Comparison of ENCODE assay signal across 8 mouse cellular contexts in genomic region chr8:86578076-86578475, GRCm38 (mm10). TPM values are rescaled to one million over a fixed set of nuclear protein-coding genes. Genes with fewer than 3 reads are reported as not detected.
DNase-seq lines count a peak whose midpoint lies in the region; ATAC-seq and TF ChIP-seq lines count a peak whose summit lies in the region.

No protein-coding gene starts in this region.

- H3K4me3 ChIP-seq in kidney, embryonic 14.5 days (ENCODE audit: low read length) = no peak overlapping the region
- H3K4me3 ChIP-seq in gastrocnemius, adult 2 months = peak overlapping the region; percentile 5; the same call in 1 of the 2 replicates

- no peak overlapping the region for H3K27ac ChIP-seq in kidney, embryonic 14.5 days (ENCODE audit: low read depth, low read length)
- 0 out of 2 replicates have a peak overlapping the region, but pooled peaks have one; percentile 16 for H3K27ac ChIP-seq in gastrocnemius, adult 2 months

- TF ChIP-seq CTCF in gastrocnemius, adult 2 months (IDR thresholded peaks at IDR 0.05) = no peak

- no peak for ATAC-seq in kidney, embryonic 14.5 days (ENCODE audit: low FRiP score, low TSS enrichment)
- peak; percentile 86 for ATAC-seq in cerebellum, adult (ENCODE audit: insufficient number of reproducible peaks, low FRiP score, low TSS enrichment)

- WGBS in kidney, embryonic 14.5 days = 48% methylated on average over 9 of the region's 9 CpGs

- no peak overlapping the region for H3K9ac ChIP-seq in kidney, embryonic 14.5 days (ENCODE audit: low read depth, low read length)

- H3K4me1 ChIP-seq in kidney, embryonic 14.5 days (ENCODE audit: control insufficient read depth, insufficient read depth, low read length) = no peaks in the 10 kb centered on the region

- no peaks in the 10 kb centered on the region for H3K9me3 ChIP-seq in kidney, embryonic 14.5 days (ENCODE audit: control insufficient read depth, low read length)

- intact Hi-C loops in gastrocnemius, adult 2 months (cut with DNase I) = no loop called here

- H3K27me3 ChIP-seq in kidney, embryonic 14.5 days (ENCODE audit: control insufficient read depth, insufficient read depth, low read length) = no peaks in the 10 kb centered on the region

- peak; percentile 43 for DNase-seq in kidney, adult 11 months
- no peak for DNase-seq in gastrocnemius, adult 2 months
- peak; percentile 55 to 70 for DNase-seq in kidney, postnatal 4 days
- peak; percentile 34 for DNase-seq in lung, postnatal 14 days
- DNase-seq in urinary bladder, postnatal 36 days (ENCODE audit: low spot score in 2 of 2) = no peak
- DNase-seq in urinary bladder, adult 2 months (ENCODE audit: low spot score) = no peak

- no peaks in the 10 kb centered on the region for H3K36me3 ChIP-seq in kidney, embryonic 14.5 days (ENCODE audit: control insufficient read depth, insufficient read depth, low read length)

- no peak overlapping the region for H3K4me2 ChIP-seq in kidney, embryonic 14.5 days (replicated peaks; ENCODE audit: low read depth, low read length)

RNA-seq across cellular contexts. Expression of gene Abcc12, which starts 2.4 kb away (rescaled TPM):
- polyA plus RNA-seq in kidney, embryonic 14.5 days (2014; fragmentation: Nextera tagmentation; extraction: Ambion mirVana) = 0.08 and 0.11 TPM in 2 replicates
- not detected for total RNA-seq in gastrocnemius, adult 2 months (2021)
- polyA plus RNA-seq in urinary bladder, adult 2 months (2012; rRNA removed) = 0.06 TPM in 1 of 2 replicates, not detected in the other

RNA-seq across cellular contexts. Expression of gene Lonp2, which starts 45.8 kb away (rescaled TPM):
- polyA plus RNA-seq in kidney, embryonic 14.5 days (2014; fragmentation: Nextera tagmentation; extraction: Ambion mirVana) = 38.0 and 54.8 TPM in 2 replicates
- total RNA-seq in gastrocnemius, adult 2 months (2021) = 10 to 100 TPM; 51.7 to 55.6 TPM
- polyA plus RNA-seq in urinary bladder, adult 2 months (2012; rRNA removed) = 71.5 and 73.5 TPM in 2 replicates

Comparison
In these comparisons a context has a peak if more than half of its experiments do, and no peak if none do; other contexts are left out.
1. DNase-seq: peak in kidney, adult 11 months (single experiment), kidney, postnatal 4 days (2 of 2) and lung, postnatal 14 days (single experiment); none in gastrocnemius, adult 2 months (single experiment), urinary bladder, postnatal 36 days (0 of 2) and urinary bladder, adult 2 months (single experiment).